Mouse (Mus musculus): ENCODE measurements at regions not wholly inside any gene's neighbourhood (a gene's known extent, or its start where the extent isn't known, plus 50 kb on each side); places are given as distances from the start of the nearest gene placed in this dataset.

DNA sequence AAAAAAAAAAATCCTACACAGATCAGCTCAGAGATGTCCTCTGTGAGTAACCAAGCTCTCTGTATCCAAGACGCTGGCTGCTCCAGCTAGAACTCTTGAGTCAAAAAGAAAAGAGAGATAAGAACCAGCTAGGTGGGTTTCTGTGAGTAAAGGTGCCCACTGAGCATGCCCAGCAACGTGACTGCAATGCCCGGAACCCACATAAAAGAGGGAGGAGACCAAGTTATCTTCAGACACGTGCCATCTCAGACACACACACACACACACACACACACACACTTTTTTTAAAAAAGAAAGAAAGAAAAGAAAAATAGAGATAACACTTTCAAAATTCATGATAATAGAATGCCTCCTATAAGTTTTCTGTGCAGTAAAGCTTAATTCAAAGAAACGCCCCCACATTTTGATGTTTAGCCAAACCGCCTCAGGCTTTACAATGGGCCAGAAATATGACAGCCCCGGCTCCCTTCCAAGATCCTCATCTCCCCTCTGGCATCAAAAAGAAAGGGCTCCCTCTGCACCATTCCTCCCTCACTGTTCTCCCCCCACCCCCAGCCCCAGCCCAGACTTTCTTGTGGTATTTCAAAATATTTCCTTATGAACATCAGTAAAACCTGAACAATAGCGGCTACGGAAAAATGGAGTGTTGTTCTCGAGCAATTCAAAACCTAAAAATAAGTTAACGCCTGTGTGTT is 124.8 kb downstream of the Sp3 start:
- TF ChIP-seq POLR2A (IDR thresholded peaks at IDR 0.05; ENCODE audit: insufficient read depth, low read depth, low read length) (no peak), EP300 (IDR thresholded peaks at IDR 0.05; ENCODE audit: insufficient read depth, low read depth, low read length) (no peak)
